Mouse (Mus musculus) C2C12 (cell line): Measurements from ENCODE around the gene Ppp1r1b. TPM values are rescaled to one million over a fixed set of nuclear protein-coding genes. Genes with fewer than 3 reads are reported as not detected.

Source experiments
- H3K27me3 ChIP-seq: one replicate; pipeline ENCODE4 v1.6.1; 2011; ENCODE audit not compliant: control insufficient read depth, insufficient read depth, insufficient read length
- H3K36me3 ChIP-seq: one replicate; pipeline ENCODE4 v1.6.1; 2011; ENCODE audit not compliant: control insufficient read depth, insufficient read depth
- H3K4me3 ChIP-seq: one replicate; pipeline ENCODE4 v1.5.1; 2011; ENCODE audit warnings: mild to moderate bottlenecking, control low read depth; ENCODE audit not compliant: poor library complexity, insufficient read depth, severe bottlenecking
- H3K79me2 ChIP-seq: one replicate; pipeline ENCODE4 v1.6.1; 2011; ENCODE audit not compliant: control insufficient read depth, insufficient read depth
- H3K79me3 ChIP-seq: one replicate; pipeline ENCODE4 v1.6.1; 2011; ENCODE audit warnings: low read depth, control low read depth
- H3ac ChIP-seq: one replicate; pipeline ENCODE3; 2011; ENCODE audit warnings: low read depth; ENCODE audit not compliant: control insufficient read depth, insufficient read length
- CEBPB ChIP-seq: IDR thresholded peaks from one replicate; pipeline ENCODE4 v1.6.1; 2011; ENCODE audit warnings: low read depth, mild to moderate bottlenecking, control low read depth, moderate library complexity
- CTCF ChIP-seq: IDR thresholded peaks from one replicate; pipeline ENCODE4 v1.5.1; 2011; ENCODE audit not compliant: control insufficient read depth, insufficient read depth, insufficient read length
- FOSL1 ChIP-seq: IDR thresholded peaks from one replicate; pipeline ENCODE4 v1.8.0; 2011; ENCODE audit warnings: mild to moderate bottlenecking, low read length; ENCODE audit not compliant: poor library complexity, insufficient read depth, severe bottlenecking
- MAX ChIP-seq: IDR thresholded peaks from one replicate; pipeline ENCODE4 v1.6.1; 2011; ENCODE audit warnings: mild to moderate bottlenecking, control low read depth
- MYOD1 ChIP-seq: IDR thresholded peaks from one replicate; pipeline ENCODE4 v1.6.1; 2011; ENCODE audit warnings: low read depth; ENCODE audit not compliant: control insufficient read depth, insufficient read length
- MYOG ChIP-seq: IDR thresholded peaks from one replicate; pipeline ENCODE4 v1.6.1; 2011; ENCODE audit not compliant: control insufficient read depth, insufficient read length; ENCODE audit errors: extremely low read depth
- USF1 ChIP-seq: IDR thresholded peaks from one replicate; pipeline ENCODE4 v1.6.1; 2011; ENCODE audit warnings: low read depth, mild to moderate bottlenecking, control low read depth, moderate library complexity
- polyA plus RNA-seq: library from polyadenylated mRNA; unstranded; fragments of >200 nt; fragmentation: generic; extraction: Trizol; gene quantifications from one replicate; pipeline ENCODE4 v1.2.1, GENCODE M21; 2012; ENCODE audit warnings: missing spikeins

Gene Ppp1r1b
- polyA plus RNA-seq, 1 experiment = 0.28 TPM

DNA sequence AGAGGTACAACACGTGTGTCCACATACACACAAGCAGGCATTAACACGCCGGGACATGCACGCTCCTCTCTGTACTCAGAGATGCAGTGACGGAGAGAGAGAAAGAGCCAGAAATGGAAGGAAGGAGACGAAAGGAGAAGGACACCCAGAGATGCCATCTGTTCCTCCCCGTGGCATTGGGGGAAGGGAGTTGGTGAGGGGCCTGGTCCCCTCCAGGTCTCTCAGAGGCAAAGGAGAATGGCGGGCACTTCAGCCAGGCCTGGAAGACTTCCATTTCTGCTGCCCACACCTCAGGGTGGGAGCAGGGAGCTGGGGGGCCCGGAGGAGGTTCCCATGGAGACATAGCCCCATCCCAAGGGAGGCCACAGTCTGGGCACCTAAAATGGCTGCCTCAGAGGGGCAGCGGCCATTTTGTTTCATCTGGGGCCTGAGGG, 14.9 kb upstream of the Ppp1r1b start:
- H3K27me3 ChIP-seq = peaks cover 77% of the 10 kb centered on the region

DNA sequence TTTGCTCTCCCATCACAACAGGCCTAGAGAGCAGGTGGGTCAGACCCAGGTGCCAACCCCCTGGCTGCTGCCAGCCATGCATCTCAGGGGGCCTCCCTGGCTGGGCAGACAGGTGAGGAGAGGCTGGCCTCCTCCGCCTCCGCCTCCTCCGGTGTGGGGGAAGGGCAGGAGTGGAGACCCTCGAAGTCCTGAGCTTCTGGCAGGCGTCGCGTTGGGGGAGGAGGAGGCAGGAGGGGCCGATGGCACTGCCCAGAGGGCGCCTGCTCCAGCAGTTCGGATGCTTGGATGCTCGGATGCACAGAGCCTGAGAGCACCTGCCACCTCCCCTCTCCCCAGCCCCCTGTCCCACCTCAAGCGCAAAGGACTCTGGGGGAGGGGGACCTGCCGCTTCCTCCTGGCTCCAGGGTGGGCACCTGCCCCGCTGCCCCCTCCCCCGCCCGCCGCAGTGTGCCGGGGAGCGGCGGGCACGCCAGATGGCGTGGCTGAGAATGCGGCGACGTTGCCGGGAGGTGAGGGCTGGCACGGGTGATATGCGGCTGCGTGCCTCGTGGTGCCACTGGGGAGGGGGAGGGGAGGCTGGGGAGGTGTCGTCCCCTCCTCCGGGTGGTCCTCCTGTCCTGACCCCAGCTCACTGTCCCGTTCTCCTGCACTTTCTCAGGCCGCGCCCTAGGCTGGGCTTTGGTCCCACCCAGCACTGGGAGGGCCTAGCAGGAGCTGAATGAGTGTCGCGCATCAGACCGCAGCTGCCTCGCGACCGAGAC, 14.0 kb upstream of the Ppp1r1b start:
- TF ChIP-seq USF1 = no peak
- TF ChIP-seq CTCF = no peak
- no peak for TF ChIP-seq MAX
- no peak for TF ChIP-seq CEBPB
- TF ChIP-seq MYOD1 = no peak
- no peak for TF ChIP-seq MYOG
- no peak for TF ChIP-seq FOSL1
- Histone ChIP-seq H3K36me3 (no peaks in the 10 kb centered on the region), H3K4me3 (no peak overlapping the region)

More for the DNA sequence above, 14.9 kb upstream of the Ppp1r1b start:
- no peaks in the 10 kb centered on the region for H3K36me3 ChIP-seq
- TF ChIP-seq MAX = no peak
- no peak for TF ChIP-seq MYOG
- H3K4me3 ChIP-seq = no peak overlapping the region
- H3K79me3 ChIP-seq = no peaks in the 10 kb centered on the region
- H3K79me2 ChIP-seq = no peaks in the 10 kb centered on the region
- H3ac ChIP-seq = no peak overlapping the region

DNA sequence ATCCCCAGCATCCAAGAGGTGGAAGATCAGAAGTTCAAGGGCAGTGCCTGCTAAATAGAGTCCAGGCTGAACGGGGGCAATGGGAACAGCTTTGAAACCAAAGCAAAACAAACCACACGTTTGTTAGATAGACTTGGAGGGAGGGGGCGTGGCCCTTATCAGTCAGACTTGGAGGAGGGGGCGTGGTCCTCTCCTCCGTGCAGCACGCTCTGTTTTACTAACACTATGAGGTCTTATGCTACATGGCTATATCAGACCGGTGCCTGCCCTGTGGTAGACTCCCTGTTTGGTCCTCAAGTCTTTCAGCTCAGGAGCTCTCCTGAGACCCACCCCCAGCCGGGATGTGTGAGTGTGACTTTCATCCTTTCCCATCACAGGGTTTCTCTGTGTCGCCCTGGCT, 13.0 kb upstream of the Ppp1r1b start:
- TF ChIP-seq CEBPB (no peak), MAX (no peak), CTCF (no peak), FOSL1 (no peak), USF1 (no peak), MYOG (no peak), MYOD1 (no peak)
- Histone ChIP-seq H3ac (no peak overlapping the region), H3K27me3 (peaks cover 71% of the 10 kb centered on the region), H3K79me2 (no peaks in the 10 kb centered on the region), H3K79me3 (no peaks in the 10 kb centered on the region), H3K36me3 (no peaks in the 10 kb centered on the region), H3K4me3 (no peak overlapping the region)

More for the DNA sequence above, 14.0 kb upstream of the Ppp1r1b start:
- Histone ChIP-seq H3ac (no peak overlapping the region), H3K27me3 (peaks cover 73% of the 10 kb centered on the region), H3K79me3 (no peaks in the 10 kb centered on the region), H3K79me2 (no peaks in the 10 kb centered on the region)

DNA sequence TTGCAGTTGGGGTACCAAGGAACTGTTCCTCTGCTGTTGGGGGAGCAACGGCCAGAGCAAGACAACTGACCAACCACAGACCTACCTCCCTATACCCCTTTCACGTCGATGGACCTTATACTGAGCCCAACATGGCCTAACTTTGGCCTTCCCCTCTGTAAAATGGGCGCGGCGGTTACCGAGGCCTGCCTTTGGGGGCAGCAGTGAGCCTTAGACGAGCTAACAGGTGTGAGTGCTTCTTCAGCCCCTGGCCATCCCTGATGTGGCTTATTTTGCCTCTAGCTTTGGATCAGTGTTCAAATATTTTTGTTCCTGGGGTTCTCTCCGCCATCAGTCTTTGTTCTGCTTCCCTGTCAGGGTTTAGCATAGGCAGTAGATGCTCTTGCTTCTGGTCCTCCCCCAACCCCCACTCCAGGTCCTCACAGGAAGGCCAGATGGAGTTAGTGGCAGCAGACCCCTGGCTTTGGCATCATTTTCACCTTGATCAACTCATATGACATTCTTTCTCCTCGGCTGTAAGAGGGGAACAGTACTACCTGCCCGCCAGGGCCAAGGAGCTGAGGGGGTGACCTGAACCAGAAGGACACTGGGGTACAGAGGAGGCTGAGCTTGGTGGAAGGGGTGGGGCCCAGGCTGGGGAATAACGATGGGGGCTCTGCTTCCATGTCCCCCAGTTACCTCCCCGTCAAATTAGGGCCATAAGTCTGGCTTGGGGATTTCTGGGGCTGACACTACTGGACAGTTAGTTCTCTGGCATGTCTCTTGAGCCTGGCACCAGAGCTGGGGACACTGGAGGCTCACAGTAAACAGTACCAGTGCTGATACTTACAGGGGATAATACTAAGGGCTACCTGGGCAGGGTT, 11.7 kb upstream of the Ppp1r1b start:
- no peak overlapping the region for H3ac ChIP-seq
- peaks cover 61% of the 10 kb centered on the region for H3K27me3 ChIP-seq

DNA sequence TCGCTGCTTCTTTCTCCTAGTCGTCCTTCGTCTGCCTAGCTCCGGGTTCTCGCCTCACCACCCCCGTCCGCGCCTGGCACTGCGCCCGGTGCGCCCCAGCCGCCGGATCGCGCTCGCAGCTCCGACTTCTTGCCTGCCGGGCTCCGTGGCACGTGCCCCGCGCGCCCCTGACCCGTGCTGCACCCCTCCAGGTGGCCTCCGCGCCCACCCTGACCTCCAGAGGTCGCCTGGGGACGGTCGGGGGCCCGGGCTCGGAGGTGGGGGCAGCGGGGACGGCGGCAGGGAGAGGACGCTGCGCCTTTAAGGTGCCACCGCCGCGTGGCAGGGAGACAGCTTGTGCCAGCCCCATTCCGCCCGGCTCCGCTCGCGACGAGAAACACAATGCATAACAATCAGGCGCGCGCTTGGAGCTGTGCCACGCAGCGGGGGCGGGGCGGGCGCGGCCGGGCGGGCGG, 9.7 kb upstream of the Ppp1r1b start:
- Histone ChIP-seq H3K4me3 (no peak overlapping the region), H3K79me2 (no peaks in the 10 kb centered on the region), H3K27me3 (peaks cover 60% of the 10 kb centered on the region), H3K79me3 (no peaks in the 10 kb centered on the region), H3K36me3 (no peaks in the 10 kb centered on the region), H3ac (peak overlapping the region; percentile 55)
- TF ChIP-seq FOSL1 = no peak

More for the DNA sequence above, 11.7 kb upstream of the Ppp1r1b start:
- TF ChIP-seq FOSL1 = no peak
- TF ChIP-seq MYOG = no peak
- TF ChIP-seq CEBPB = no peak
- TF ChIP-seq MAX = no peak
- TF ChIP-seq USF1 = no peak
- no peak for TF ChIP-seq MYOD1
- no peak for TF ChIP-seq CTCF
- no peak overlapping the region for H3K4me3 ChIP-seq
- no peaks in the 10 kb centered on the region for H3K36me3 ChIP-seq
- no peaks in the 10 kb centered on the region for H3K79me2 ChIP-seq
- H3K79me3 ChIP-seq = no peaks in the 10 kb centered on the region
